Mouse (Mus musculus): Measurements from ENCODE around the gene Tcf7l2.

The Tcf7l2 gene

DNA sequence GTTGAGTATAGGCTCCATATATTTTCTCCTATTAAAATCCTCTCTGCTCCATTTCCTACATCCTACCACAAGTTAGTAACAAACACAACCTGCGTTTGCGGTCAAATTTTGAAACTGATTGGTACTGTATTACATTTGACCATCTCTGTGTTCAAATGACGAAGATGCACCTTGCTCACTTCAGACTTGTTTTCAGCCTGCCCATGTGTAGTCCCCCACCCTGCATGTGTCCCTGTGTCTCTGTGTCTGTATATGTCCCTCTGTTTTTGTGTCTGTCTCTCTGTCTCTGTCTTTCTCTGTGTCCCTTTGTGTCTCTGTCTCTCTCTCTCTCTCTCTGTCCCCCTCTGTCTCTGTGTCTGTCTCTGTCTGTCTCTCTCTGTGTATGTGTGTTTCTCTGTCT is 222.8 kb downstream of the Tcf7l2 start:
- DNase-seq: no peak

DNA sequence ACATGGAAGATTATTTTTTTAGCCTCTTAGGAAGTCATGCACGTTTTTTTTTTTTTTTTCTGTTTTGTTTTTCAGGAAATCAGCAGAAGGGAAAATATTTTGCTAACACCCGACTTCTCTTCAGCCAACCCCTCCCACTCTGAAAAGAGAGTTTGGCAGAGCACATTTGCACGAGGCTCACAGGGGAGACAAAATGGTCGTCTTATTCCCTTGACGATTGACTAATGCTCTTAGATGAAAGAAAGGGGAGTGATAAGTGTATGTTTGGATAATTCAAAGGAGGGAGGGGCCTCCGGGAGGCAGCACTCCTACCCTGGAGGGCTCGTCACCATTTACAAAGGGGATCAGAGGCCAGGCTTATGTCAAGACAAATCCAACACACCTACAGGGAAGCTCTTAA is 224.4 kb downstream of the Tcf7l2 start:
- no peak for DNase-seq

DNA sequence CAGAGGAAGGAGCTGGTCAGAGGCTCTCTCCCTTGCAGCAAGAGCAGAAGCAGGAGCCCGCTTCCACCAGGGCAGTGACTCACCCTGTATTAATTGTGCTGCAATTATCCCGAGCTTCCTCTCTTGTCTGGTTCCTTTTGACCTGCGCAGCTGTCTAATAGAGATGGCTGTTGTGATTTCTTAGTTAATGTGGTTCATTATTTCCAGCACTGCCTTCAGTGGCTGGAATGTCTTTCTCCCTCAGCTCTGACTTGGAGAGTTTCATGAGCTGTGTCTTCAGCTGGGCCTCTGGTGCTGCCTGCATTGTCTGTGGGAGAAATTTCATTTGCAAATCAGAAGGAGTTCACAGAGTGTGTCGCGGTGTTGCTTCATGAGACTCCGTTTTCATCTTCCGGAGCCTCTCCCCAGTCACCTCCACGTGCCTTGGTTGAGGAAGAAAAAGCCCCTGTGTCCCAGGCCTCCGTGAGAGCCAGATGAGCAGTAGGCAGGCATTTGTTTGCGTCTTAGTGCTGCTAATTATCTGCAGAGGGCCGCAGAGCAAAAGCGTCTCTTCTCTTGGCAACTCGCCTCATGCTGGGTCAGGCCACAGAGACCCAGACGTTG is 228.4 kb downstream of the Tcf7l2 start:
- no peak for DNase-seq

DNA sequence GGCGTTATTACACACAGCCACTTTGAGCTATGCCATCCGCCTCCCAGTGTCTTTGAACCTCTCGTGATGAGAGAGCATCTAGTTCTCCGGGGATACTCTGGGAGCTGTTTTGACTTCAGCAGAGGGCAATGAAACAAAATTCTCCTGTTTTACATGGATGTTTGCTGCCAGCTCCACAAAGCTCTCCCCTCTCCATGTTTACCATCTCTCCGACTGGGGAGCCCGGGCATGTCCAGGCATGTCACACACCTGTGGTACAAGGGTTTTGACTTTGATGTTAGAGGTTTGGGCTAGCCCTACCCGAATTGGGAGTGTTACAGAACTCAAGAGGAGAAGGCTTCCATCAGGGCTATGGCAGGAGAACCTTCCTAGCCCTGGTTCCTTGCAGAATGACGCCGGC is 234.5 kb downstream of the Tcf7l2 start:
- no peak for DNase-seq
